Mouse (Mus musculus) midbrain, embryonic 15.5 days (tissue): ENCODE measurements around the gene Spryd4. TPM values are rescaled to one million over a fixed set of nuclear protein-coding genes. Genes with fewer than 3 reads are reported as not detected.
"Not testable (repeated sequence)": the region's sequence is repeated elsewhere in the genome, so short reads cannot be mapped to it uniquely, and the experiment has no call there.

Experiments used
- ATAC-seq: fragments of 200-750 bp; cut with Nextera tagmentation; replicated peaks from 2 replicates; pipeline ENCODE4 v1.8.0; 2017; ENCODE audit warnings: moderate TSS enrichment
- H3K27ac ChIP-seq: fragments of 300-500 bp; sonication (generic); 2 replicates; pipeline ENCODE4 v1.5.1; 2015; ENCODE audit warnings: mild to moderate bottlenecking, inconsistent platforms
- H3K27me3 ChIP-seq: fragments of 300-500 bp; sonication (generic); replicated peaks from 2 replicates; pipeline ENCODE4 v1.6.1; 2015; ENCODE audit warnings: inconsistent platforms
- H3K36me3 ChIP-seq: fragments of 300-500 bp; sonication (generic); replicated peaks from 2 replicates; pipeline ENCODE4 v1.6.1; 2015; ENCODE audit warnings: inconsistent platforms
- H3K4me1 ChIP-seq: fragments of 300-500 bp; sonication (generic); 2 replicates; pipeline ENCODE4 v1.6.1; 2015; ENCODE audit warnings: inconsistent platforms
- H3K4me2 ChIP-seq: fragments of 300-500 bp; sonication (generic); 2 replicates; pipeline ENCODE4 v1.6.1; 2015; ENCODE audit warnings: inconsistent platforms, mild to moderate bottlenecking, moderate library complexity
- H3K4me3 ChIP-seq: fragments of 300-500 bp; sonication (generic); 2 replicates; pipeline ENCODE4 v1.5.1; 2015; ENCODE audit warnings: mild to moderate bottlenecking, inconsistent platforms
- H3K9ac ChIP-seq: fragments of 300-500 bp; sonication (generic); 2 replicates; pipeline ENCODE4 v1.6.1; 2015; ENCODE audit warnings: mild to moderate bottlenecking, inconsistent platforms
- H3K9me3 ChIP-seq: fragments of 300-500 bp; sonication (generic); 2 replicates; pipeline ENCODE4 v1.6.1; 2016; ENCODE audit warnings: inconsistent platforms
- WGBS: fragments of 180-500 bp; shearing (Covaris S2); methylation state at CpG from one replicate; pipeline ENCODE4 v1.1.7; 2015; ENCODE audit warnings: mixed read lengths; 5-methylcytosine and 5-hydroxymethylcytosine counted together
- polyA plus RNA-seq: library from polyadenylated mRNA; unstranded; fragments of >200 nt; fragmentation: Nextera tagmentation; extraction: Ambion mirVana; gene quantifications from 2 replicates; pipeline ENCODE4 v1.2.1, GENCODE M21; 2015

Spryd4 gene
- polyA plus RNA-seq = 20.2 and 21.4 TPM in 2 replicates

DNA sequence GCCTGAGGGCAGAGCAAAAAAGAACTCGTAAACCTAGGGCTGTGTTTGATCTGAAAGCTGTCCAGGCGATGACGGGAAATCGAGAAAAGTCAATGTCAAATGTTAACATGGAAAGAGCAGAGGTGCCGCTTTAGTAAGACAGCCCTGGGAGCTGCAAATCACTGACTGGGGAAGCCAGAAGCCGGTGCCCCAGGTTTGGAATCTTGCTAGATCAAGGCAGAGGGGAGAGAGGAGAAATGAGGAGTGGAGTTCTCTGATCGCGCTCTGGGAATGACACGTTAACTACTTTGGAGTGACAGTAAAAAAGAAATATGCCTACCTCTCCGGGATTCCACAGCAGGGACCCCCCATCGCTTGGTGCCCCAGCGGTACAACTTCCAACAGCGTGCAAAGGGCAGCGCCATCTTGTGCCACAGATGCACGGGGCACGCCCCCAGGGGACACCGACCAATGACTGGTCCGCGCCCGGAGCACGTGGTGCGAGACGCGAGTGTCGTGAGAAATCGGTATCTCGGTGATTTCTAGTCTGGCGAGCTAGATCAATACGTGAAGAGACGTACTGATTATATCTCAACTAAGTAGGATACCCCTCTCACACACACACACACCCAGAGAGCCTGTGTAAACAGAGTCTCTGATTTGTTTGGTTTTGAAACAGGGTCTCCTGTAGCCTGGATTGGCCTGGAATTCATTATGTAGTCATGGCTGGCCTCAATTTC lies at the start of gene Spryd4:
Gene Spryd4 (minus strand): TSS at position 418 of the 719 bp plus-strand sequence.
- ATAC-seq = peak; percentile 95
- H3K9ac ChIP-seq = peak within 1 kb of the TSS; percentile 54
- under 1% methylated on average over 30 of the region's 30 CpGs for WGBS
- peak within 1 kb of the TSS; percentile 68 for H3K4me3 ChIP-seq
- peak within 1 kb of the TSS; percentile 70 for H3K27ac ChIP-seq
- no peaks in the 10 kb centered on the region for H3K9me3 ChIP-seq
- H3K27me3 ChIP-seq = no peaks in the 10 kb centered on the region
- peaks cover 13% of the 10 kb centered on the region for H3K4me1 ChIP-seq
- no peaks in the 10 kb centered on the region for H3K36me3 ChIP-seq
- peak within 1 kb of the TSS; percentile 94 for H3K4me2 ChIP-seq

DNA sequence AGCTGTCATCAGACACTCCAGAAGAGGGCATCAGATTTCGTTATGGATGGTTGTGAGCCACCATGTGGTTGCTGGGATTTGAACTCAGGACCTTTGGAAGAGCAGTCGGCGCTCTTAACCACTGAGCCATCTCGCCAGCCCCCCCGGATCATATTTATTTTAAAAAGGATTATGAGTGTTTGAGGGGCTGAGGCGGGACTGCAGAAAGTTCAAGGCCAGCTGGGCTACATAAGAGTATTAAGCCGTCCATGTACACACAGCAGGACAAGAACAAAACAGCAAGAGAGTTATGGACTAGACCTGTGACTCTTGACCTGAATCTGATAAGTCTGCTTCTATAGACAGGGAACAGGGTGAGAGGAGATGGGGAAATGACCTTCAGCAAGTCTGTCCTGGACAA lies 48.8 kb upstream of the Spryd4 start:
- not testable (repeated sequence) for H3K9ac ChIP-seq, H3K36me3 ChIP-seq, H3K4me3 ChIP-seq, H3K9me3 ChIP-seq, H3K27me3 ChIP-seq, H3K4me1 ChIP-seq, H3K4me2 ChIP-seq, H3K27ac ChIP-seq, ATAC-seq
- WGBS = 88% methylated on average over 7 of the region's 7 CpGs

DNA sequence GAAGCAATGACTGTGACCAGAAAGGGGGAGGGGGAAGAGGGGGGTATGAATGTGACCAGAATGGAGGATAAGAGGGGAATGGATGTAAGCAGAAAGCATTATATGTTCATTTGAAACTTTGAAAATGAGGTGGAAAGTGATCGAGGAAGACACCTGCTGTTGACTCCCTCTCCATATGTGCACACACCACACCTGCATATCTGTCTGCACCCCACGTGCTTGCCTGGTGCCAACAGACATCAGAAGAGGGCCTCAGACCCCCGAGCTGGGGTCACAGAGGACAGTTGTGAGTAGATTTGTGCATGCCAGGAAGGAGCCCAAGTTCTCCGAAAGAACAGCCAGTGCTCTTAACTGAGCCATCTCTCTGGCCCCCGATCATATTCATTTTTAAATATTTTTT lies 48.3 kb upstream of the Spryd4 start:
- H3K9ac ChIP-seq = no peak overlapping the region
- WGBS = 87% methylated on average over 5 of the region's 5 CpGs
- no peak overlapping the region for H3K4me3 ChIP-seq
- no peak overlapping the region for H3K27ac ChIP-seq
- H3K4me2 ChIP-seq = no peak overlapping the region
- H3K9me3 ChIP-seq = no peaks in the 10 kb centered on the region
- H3K36me3 ChIP-seq = no peaks in the 10 kb centered on the region
- H3K4me1 ChIP-seq = no peaks in the 10 kb centered on the region
- no peaks in the 10 kb centered on the region for H3K27me3 ChIP-seq
- ATAC-seq = no peak

DNA sequence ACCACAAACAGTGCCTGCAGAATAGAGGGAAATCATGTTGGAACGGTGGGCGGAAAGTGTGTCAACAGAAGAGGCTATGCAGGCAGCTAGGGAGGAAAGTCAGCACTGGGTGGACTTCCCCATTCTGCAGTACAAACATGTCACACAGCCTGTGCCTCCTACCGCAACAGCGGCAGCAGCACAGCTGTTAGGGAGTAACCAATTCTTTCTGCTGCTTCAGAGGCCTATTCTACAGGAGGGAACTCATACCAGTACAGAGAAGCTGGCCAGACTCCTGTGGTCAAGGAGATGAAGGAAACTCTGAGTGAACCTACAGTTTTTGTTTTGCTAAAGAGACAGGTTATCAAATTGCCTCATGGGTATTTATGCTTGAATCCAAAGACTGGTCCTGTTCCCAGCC lies 47.3 kb upstream of the Spryd4 start:
- no peak overlapping the region for H3K27ac ChIP-seq
- no peak overlapping the region for H3K9ac ChIP-seq
- no peak overlapping the region for H3K4me3 ChIP-seq
- no peaks in the 10 kb centered on the region for H3K4me1 ChIP-seq
- ATAC-seq = no peak
- no peaks in the 10 kb centered on the region for H3K27me3 ChIP-seq
- H3K36me3 ChIP-seq = no peaks in the 10 kb centered on the region
- no peak overlapping the region for H3K4me2 ChIP-seq
- WGBS = 85% methylated on average over 4 of the region's 4 CpGs
- no peaks in the 10 kb centered on the region for H3K9me3 ChIP-seq

DNA sequence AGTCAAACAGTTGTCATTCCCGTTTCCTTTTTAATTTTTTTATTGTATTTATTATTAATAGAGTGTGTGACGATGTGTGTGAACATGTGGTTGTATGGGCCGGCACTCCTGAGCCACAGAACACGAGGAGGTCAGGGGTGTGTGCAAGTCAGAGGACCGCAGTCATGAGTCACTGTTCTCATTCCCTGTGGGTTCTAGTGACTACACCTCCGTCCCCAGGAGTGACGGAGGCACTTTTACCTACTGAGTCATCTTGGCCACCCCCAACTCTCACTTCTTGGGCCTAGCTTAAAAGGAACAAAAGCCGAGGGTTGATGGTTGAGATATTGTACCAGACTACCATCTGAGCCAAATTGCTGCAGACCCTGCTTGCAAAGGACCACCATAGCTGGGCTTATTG lies 44.7 kb upstream of the Spryd4 start:
- no peaks in the 10 kb centered on the region for H3K9me3 ChIP-seq
- no peak overlapping the region for H3K4me2 ChIP-seq
- no peak overlapping the region for H3K27ac ChIP-seq
- no peak for ATAC-seq
- no peak overlapping the region for H3K9ac ChIP-seq
- no peaks in the 10 kb centered on the region; the same call in 1 of the 2 replicates for H3K36me3 ChIP-seq
- H3K4me3 ChIP-seq = no peak overlapping the region
- WGBS = 90% methylated on average over 8 of the region's 8 CpGs
- H3K27me3 ChIP-seq = no peaks in the 10 kb centered on the region
- H3K4me1 ChIP-seq = no peaks in the 10 kb centered on the region

DNA sequence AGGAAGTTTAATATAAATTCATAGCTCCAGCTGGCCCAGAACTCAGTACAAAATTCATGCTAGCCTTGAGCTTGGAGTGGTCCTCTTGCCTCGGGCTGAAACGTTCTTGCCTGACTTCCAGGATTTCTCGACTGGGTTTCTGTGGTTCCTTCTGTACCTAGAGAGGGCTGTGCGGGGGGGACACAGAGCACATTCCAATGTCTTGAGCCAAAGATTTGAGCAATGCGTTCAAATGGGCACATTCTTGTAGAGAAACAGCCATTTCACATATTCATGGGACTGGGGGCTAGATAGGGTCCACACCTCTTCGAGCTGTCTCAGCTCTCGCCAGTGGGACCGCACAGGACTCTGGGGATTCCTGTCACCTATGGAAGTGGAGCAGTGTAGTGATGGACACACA lies 44.3 kb upstream of the Spryd4 start:
- H3K4me3 ChIP-seq = no peak overlapping the region
- H3K27ac ChIP-seq = no peak overlapping the region
- no peaks in the 10 kb centered on the region for H3K27me3 ChIP-seq
- no peaks in the 10 kb centered on the region for H3K9me3 ChIP-seq
- ATAC-seq = no peak
- H3K4me2 ChIP-seq = no peak overlapping the region
- no peaks in the 10 kb centered on the region; the same call in 1 of the 2 replicates for H3K36me3 ChIP-seq
- no peak overlapping the region for H3K9ac ChIP-seq
- 86% methylated on average over 8 of the region's 8 CpGs for WGBS
- H3K4me1 ChIP-seq = no peaks in the 10 kb centered on the region

DNA sequence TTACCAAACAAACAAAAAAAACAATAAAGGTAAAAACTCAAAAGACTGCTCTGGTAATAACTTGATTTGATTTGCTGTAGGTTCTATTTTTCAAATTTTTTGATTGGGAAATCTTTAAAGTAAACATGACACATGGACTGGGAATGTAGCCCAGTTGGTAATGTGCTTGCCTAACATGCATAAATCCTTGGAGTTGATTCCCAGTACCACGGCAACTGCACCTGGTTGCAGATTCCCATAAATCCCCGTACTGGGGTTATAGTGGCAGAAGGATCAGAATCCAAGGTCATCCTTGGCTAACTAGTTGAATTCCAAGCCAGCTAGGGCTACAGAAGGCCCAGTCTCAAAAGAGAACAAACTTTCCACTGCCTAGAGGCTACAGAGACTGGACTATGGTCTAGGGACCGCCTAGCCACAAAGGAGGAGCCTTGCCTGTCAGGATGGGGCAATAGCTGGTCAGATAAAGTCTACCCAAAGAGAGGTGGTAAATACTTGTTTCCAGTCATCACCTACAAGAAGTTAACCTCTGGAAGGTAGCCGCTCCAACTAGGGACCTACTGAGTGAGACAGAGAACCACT lies 42.2 kb upstream of the Spryd4 start, which contains the start of gene Apon:
Gene Apon (plus strand): TSS at position 420 of the 579 bp plus-strand sequence.
- no peak within 1 kb of the TSS for H3K27ac ChIP-seq
- H3K27me3 ChIP-seq = no peaks in the 10 kb centered on the region
- 93% methylated on average over 4 of the region's 4 CpGs for WGBS
- H3K9ac ChIP-seq = no peak within 1 kb of the TSS
- H3K4me2 ChIP-seq = no peak within 1 kb of the TSS
- no peak for ATAC-seq
- H3K4me3 ChIP-seq = no peak within 1 kb of the TSS
- no peaks in the 10 kb centered on the region for H3K4me1 ChIP-seq
- no peaks in the 10 kb centered on the region; the same call in 1 of the 2 replicates for H3K36me3 ChIP-seq
- no peaks in the 10 kb centered on the region for H3K9me3 ChIP-seq

DNA sequence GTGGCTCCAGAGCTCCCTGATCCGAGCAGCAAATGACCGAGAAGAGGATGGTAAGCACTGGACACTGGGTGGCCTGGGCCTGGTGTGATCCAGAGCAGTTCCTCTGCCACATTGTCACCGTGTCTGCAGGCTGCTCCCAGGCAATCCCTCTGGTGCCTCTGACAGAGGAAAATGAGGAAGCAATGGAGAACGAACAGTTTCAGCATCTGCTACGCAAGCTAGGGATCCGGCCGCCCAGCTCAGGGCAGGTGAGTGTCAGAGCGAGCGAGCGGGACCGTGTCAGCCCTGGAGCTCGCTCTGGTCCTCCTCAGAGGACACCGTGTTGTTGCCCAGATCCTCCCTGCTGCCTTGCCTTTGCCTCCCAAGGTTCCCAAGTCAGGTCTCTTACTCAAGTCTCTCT lies 39.0 kb upstream of the Spryd4 start:
- Histone ChIP-seq H3K27ac (no peak overlapping the region), H3K9ac (no peak overlapping the region), H3K4me2 (no peak overlapping the region), H3K4me1 (no peaks in the 10 kb centered on the region), H3K4me3 (no peak overlapping the region), H3K9me3 (no peaks in the 10 kb centered on the region), H3K27me3 (no peaks in the 10 kb centered on the region), H3K36me3 (peaks cover 5% of the 10 kb centered on the region; the same call in 1 of the 2 replicates)
- ATAC-seq = no peak
- 95% methylated on average over 13 of the region's 13 CpGs for WGBS

DNA sequence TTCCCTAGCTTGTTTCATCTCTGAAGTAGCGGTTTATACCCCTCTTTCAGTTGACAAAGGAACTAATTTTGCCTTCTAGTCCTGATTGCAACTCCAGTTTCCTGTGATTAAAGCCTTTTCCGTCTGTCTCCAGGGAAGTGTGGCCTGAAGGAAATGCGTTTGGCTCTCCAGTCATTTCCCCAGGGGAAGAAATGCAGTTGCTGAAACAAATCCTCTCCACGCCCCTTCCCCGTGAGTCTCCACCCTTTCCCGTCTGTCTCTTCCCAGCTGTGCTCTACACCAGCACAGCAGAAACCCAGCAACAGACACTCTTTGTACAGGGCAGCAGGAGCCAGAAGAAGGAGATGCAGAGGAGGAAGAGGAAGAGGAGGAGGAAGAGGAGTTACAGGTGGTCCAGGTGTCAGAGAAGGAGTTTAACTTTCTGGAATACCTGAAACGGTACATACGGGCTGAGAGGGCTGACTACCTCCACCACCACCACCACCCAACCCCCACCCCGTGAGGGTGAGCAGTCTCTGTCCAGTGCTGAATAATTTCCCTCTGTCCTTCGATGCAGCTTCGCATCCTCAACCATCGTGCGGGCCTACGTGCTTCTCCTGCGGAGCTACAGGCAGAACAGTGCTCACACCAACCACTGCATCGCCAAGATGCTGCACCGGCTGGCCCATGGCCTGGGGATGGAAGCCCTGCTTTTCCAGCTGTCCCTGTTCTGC lies 35.6 kb upstream of the Spryd4 start:
- H3K4me2 ChIP-seq = no peak overlapping the region
- no peaks in the 10 kb centered on the region for H3K9me3 ChIP-seq
- no peak for ATAC-seq
- no peak overlapping the region for H3K9ac ChIP-seq
- 84% methylated on average over 17 of the region's 17 CpGs for WGBS
- peaks cover 10% of the 10 kb centered on the region for H3K36me3 ChIP-seq
- H3K4me1 ChIP-seq = no peaks in the 10 kb centered on the region
- H3K4me3 ChIP-seq = no peak overlapping the region
- no peak overlapping the region for H3K27ac ChIP-seq
- no peaks in the 10 kb centered on the region for H3K27me3 ChIP-seq

DNA sequence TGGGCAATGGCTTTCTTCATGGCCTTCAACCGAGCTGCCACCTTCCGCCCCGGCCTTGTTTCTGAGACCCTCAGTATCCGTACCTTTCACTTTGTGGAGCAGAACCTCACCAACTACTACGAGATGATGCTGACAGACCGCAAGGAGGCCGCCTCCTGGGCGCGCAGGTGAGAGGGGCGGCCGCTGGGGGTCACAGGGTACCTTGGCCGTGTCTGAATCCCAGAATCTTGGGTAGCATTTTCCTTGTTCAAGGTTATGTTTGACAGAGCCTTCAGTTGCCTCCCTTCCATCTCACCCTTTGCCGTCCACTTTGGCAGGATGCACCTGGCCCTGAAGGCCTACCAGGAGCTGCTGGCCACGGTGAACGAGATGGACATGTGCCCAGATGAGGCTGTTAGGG lies 32.5 kb upstream of the Spryd4 start:
- H3K36me3 ChIP-seq = peaks cover 13% of the 10 kb centered on the region; the same call in 1 of the 2 replicates
- no peak overlapping the region for H3K4me2 ChIP-seq
- WGBS = 96% methylated on average over 15 of the region's 15 CpGs
- H3K27me3 ChIP-seq = no peaks in the 10 kb centered on the region
- no peaks in the 10 kb centered on the region for H3K9me3 ChIP-seq
- H3K4me3 ChIP-seq = no peak overlapping the region
- no peak overlapping the region for H3K9ac ChIP-seq
- no peak for ATAC-seq
- no peak overlapping the region for H3K27ac ChIP-seq
- H3K4me1 ChIP-seq = no peaks in the 10 kb centered on the region

DNA sequence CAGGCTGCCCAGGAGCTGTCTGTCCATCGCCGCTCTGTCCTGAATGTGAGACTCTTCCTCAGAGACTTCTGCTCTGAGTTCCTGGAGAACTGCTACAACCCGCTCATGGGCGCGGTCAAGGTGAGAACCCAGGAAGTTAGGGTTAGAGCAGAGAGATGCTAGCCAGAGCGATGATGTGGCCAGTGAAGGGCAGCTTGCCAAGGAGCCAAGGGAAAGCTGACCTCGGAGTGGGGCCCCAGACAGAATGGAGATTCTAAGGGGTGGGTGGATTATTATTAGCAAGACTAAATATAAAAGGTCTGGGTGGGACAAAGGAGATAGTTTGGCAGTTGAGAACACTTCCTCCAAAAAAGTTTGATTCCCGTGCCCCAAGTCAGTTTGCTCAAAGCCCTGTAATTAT lies 31.6 kb upstream of the Spryd4 start:
- H3K36me3 ChIP-seq = peaks cover 9% of the 10 kb centered on the region; the same call in 1 of the 2 replicates
- H3K4me2 ChIP-seq = no peak overlapping the region
- 97% methylated on average over 8 of the region's 8 CpGs for WGBS

DNA sequence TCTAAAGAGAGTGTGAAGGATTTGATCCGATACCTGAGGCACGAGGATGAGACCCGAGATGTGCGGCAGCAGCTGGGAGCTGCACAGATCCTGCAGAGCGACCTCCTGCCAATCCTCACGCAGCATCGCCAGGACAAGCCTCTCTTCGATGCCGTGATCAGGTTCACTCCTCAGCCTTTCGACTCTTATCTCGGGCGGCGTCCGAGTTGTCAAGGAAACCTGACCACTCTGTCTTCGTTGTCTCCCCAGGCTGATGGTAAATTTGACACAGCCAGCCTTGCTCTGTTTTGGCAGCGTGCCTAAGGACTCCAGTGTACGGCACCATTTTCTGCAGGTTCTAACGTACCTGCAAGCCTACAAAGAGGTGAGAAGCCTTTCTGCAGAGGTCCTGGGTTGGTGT lies 28.5 kb upstream of the Spryd4 start:
- H3K4me3 ChIP-seq = no peak overlapping the region
- no peak overlapping the region for H3K4me2 ChIP-seq
- H3K27ac ChIP-seq = no peak overlapping the region
- peaks cover 8% of the 10 kb centered on the region; the same call in 1 of the 2 replicates for H3K36me3 ChIP-seq
- ATAC-seq = no peak
- 0 out of 2 replicates have a peak, but pooled peaks cover 6% of the 10 kb centered on the region for H3K4me1 ChIP-seq
- no peak overlapping the region for H3K9ac ChIP-seq
- no peaks in the 10 kb centered on the region for H3K27me3 ChIP-seq
- 92% methylated on average over 18 of the region's 18 CpGs for WGBS
- no peaks in the 10 kb centered on the region for H3K9me3 ChIP-seq

More for the DNA sequence above, 31.6 kb upstream of the Spryd4 start:
- H3K27ac ChIP-seq = no peak overlapping the region
- no peak for ATAC-seq
- H3K9ac ChIP-seq = no peak overlapping the region
- 0 out of 2 replicates have a peak, but pooled peaks cover 2% of the 10 kb centered on the region for H3K4me1 ChIP-seq
- H3K4me3 ChIP-seq = no peak overlapping the region
- H3K9me3 ChIP-seq = no peaks in the 10 kb centered on the region
- no peaks in the 10 kb centered on the region for H3K27me3 ChIP-seq
